Mouse (Mus musculus) megakaryocyte, embryonic 14.5 days (primary cell): ENCODE data around the gene Grwd1.

ENCODE experiments used
- FLI1 ChIP-seq: IDR thresholded peaks from 2 replicates; pipeline ENCODE4 v1.6.1; 2012; ENCODE audit warnings: low read length, inconsistent platforms, mixed read lengths
- GATA1 ChIP-seq: IDR thresholded peaks from 3 replicates; pipeline ENCODE4 v1.6.1; 2012; ENCODE audit warnings: mixed read lengths, low read length, inconsistent platforms, borderline replicate concordance

GRCm38 (mm10) chr7:45779081-45779641 is 51.6 kb downstream of the Grwd1 start:
- TF ChIP-seq GATA1 = no peak
- no peak for TF ChIP-seq FLI1
